Mouse (Mus musculus) liver, adult 2 months (tissue): ENCODE data around the gene Smarcad1.

Experiments used
- CTCF ChIP-seq: fragments of 200-500 bp; IDR thresholded peaks from 2 replicates; pipeline ENCODE4 v1.5.1; 2011; ENCODE audit warnings: low read depth, low read length, control low read depth
- POLR2A ChIP-seq: fragments of 200-500 bp; IDR thresholded peaks from 2 replicates; pipeline ENCODE4 v1.6.1; 2011; ENCODE audit warnings: low read length, control low read depth; ENCODE audit not compliant: insufficient read depth; ENCODE audit errors: extremely low read depth

- TF ChIP-seq POLR2A (no peak), CTCF (no peak)
Observed at GRCm38 (mm10) chr6:65146363-65146762, 104.0 kb downstream of the Smarcad1 start.
